8 mouse cellular contexts compared by ENCODE assay signal in genomic region chr13:76055391-76056232, GRCm38 (mm10). TPM values are rescaled to one million over a fixed set of nuclear protein-coding genes. Genes with fewer than 3 reads are reported as not detected.
DNase-seq lines count a peak whose midpoint lies in the region; ATAC-seq and TF ChIP-seq lines count a peak whose summit lies in the region.

No protein-coding gene starts in this region.

- TF ChIP-seq POLR2A in testis, adult 2 months (IDR thresholded peaks at IDR 0.05; ENCODE audit: control insufficient read depth, low read depth, low read length): no peak

- no peak for TF ChIP-seq EP300 in stomach, postnatal 0 days (optimal IDR thresholded peaks at IDR 0.05)

- WGBS in embryonic facial prominence, embryonic 11.5 days: 1% methylated on average over 59 of the region's 59 CpGs
- WGBS in heart, embryonic 15.5 days: under 1% methylated on average over 59 of the region's 59 CpGs
- WGBS in liver, embryonic 12.5 days (ENCODE audit: insufficient replicate concordance): under 1% methylated on average over 59 of the region's 59 CpGs
- WGBS in stomach, postnatal 0 days: 1% methylated on average over 59 of the region's 59 CpGs

- DNase-seq in testis, postnatal 14 days (ENCODE audit: low spot score): no peak
- peak; percentile 32 for DNase-seq in embryonic facial prominence, embryonic 11.5 days (ENCODE audit: low spot score)
- peak; percentile 40 for DNase-seq in kidney, postnatal 10 days
- DNase-seq in naive thymus-derived CD4-positive, alpha-beta T cell, adult 2 months (ENCODE audit: low read depth): peak; percentile 4
- DNase-seq in stomach, postnatal 0 days (ENCODE audit: low spot score): peak; percentile 30

- peaks cover 12% of the 10 kb centered on the region for H3K4me1 ChIP-seq in testis, adult 2 months (ENCODE audit: control insufficient read depth, insufficient read depth, low read length)
- H3K4me1 ChIP-seq in embryonic facial prominence, embryonic 11.5 days (ENCODE audit: control insufficient read depth, insufficient read depth, low read length): peaks cover 5% of the 10 kb centered on the region; the same call in 1 of the 2 replicates
- H3K4me1 ChIP-seq in heart, embryonic 15.5 days (replicated peaks): peaks cover 16% of the 10 kb centered on the region
- H3K4me1 ChIP-seq in liver, embryonic 12.5 days: peaks cover 32% of the 10 kb centered on the region
- H3K4me1 ChIP-seq in stomach, postnatal 0 days (replicated peaks; ENCODE audit: control insufficient read depth, insufficient read depth): peaks cover 8% of the 10 kb centered on the region; the same call in 1 of the 2 replicates

- H3K27me3 ChIP-seq in testis, adult 2 months (ENCODE audit: control insufficient read depth, insufficient read depth, low read length): no peaks in the 10 kb centered on the region; the same call in 1 of the 2 replicates
- H3K27me3 ChIP-seq in embryonic facial prominence, embryonic 11.5 days (ENCODE audit: control insufficient read depth, insufficient read depth, low read length): peaks cover 31% of the 10 kb centered on the region
- peaks cover 48% of the 10 kb centered on the region for H3K27me3 ChIP-seq in heart, embryonic 15.5 days
- H3K27me3 ChIP-seq in liver, embryonic 12.5 days (replicated peaks): peaks cover 39% of the 10 kb centered on the region
- H3K27me3 ChIP-seq in stomach, postnatal 0 days (ENCODE audit: control insufficient read depth, insufficient read depth, low read length): 0 out of 2 replicates have a peak, but pooled peaks cover 8% of the 10 kb centered on the region

- H3K27ac ChIP-seq in testis, adult 2 months (ENCODE audit: control insufficient read depth, insufficient read depth, low read depth, low read length): no peak overlapping the region
- H3K27ac ChIP-seq in embryonic facial prominence, embryonic 11.5 days (replicated peaks; ENCODE audit: low read depth, low read length): no peak overlapping the region
- H3K27ac ChIP-seq in heart, embryonic 15.5 days: no peak overlapping the region
- H3K27ac ChIP-seq in liver, embryonic 12.5 days: peak overlapping the region; percentile 88
- H3K27ac ChIP-seq in stomach, postnatal 0 days (replicated peaks): no peak overlapping the region

- H3K36me3 ChIP-seq in testis, adult 2 months (ENCODE audit: control insufficient read depth, insufficient read depth, low read length): no peaks in the 10 kb centered on the region
- H3K36me3 ChIP-seq in embryonic facial prominence, embryonic 11.5 days (replicated peaks; ENCODE audit: control insufficient read depth, insufficient read depth, low read depth, low read length): no peaks in the 10 kb centered on the region
- no peaks in the 10 kb centered on the region for H3K36me3 ChIP-seq in heart, embryonic 15.5 days
- no peaks in the 10 kb centered on the region for H3K36me3 ChIP-seq in liver, embryonic 12.5 days
- H3K36me3 ChIP-seq in stomach, postnatal 0 days (ENCODE audit: control insufficient read depth, insufficient read depth, low read length): no peaks in the 10 kb centered on the region

- no peaks in the 10 kb centered on the region for H3K9me3 ChIP-seq in embryonic facial prominence, embryonic 11.5 days (replicated peaks; ENCODE audit: control insufficient read depth, low read length)
- no peaks in the 10 kb centered on the region for H3K9me3 ChIP-seq in heart, embryonic 15.5 days (replicated peaks)
- no peaks in the 10 kb centered on the region for H3K9me3 ChIP-seq in liver, embryonic 12.5 days (replicated peaks)
- H3K9me3 ChIP-seq in stomach, postnatal 0 days (ENCODE audit: control insufficient read depth, low read length): no peaks in the 10 kb centered on the region

- peak overlapping the region; percentile 74 for H3K4me2 ChIP-seq in embryonic facial prominence, embryonic 11.5 days (ENCODE audit: low read depth, low read length)
- peak overlapping the region; percentile 89 for H3K4me2 ChIP-seq in heart, embryonic 15.5 days
- peak overlapping the region; percentile 95 for H3K4me2 ChIP-seq in liver, embryonic 12.5 days
- H3K4me2 ChIP-seq in stomach, postnatal 0 days (replicated peaks; ENCODE audit: low read depth): peak overlapping the region; percentile 88

- TF ChIP-seq CTCF in testis, adult 2 months (IDR thresholded peaks at IDR 0.05; ENCODE audit: control insufficient read depth, insufficient read depth, insufficient replicate concordance, low read depth, low read length): no peak
- TF ChIP-seq CTCF in stomach, postnatal 0 days (IDR thresholded peaks at IDR 0.05; ENCODE audit: low read depth): no peak

- H3K9ac ChIP-seq in embryonic facial prominence, embryonic 11.5 days (replicated peaks; ENCODE audit: low read length): peak overlapping the region; percentile 53
- H3K9ac ChIP-seq in heart, embryonic 15.5 days: peak overlapping the region; percentile 2; the same call in 1 of the 2 replicates
- peak overlapping the region; percentile 77 for H3K9ac ChIP-seq in liver, embryonic 12.5 days
- peak overlapping the region; percentile 19; the same call in 1 of the 2 replicates for H3K9ac ChIP-seq in stomach, postnatal 0 days (ENCODE audit: low read length)

- ATAC-seq in embryonic facial prominence, embryonic 11.5 days (replicated peaks; ENCODE audit: insufficient number of reproducible peaks, low FRiP score, low TSS enrichment, low read depth): peak; percentile 68
- ATAC-seq in heart, embryonic 15.5 days (replicated peaks; ENCODE audit: insufficient number of reproducible peaks, insufficient read depth, low FRiP score, low read depth): peak; percentile 50; the same call in 1 of the 2 replicates
- peak; percentile 96 for ATAC-seq in liver, embryonic 12.5 days
- peak; percentile 32; the same call in 1 of the 2 replicates for ATAC-seq in stomach, postnatal 0 days (ENCODE audit: low FRiP score, low TSS enrichment)

- peak overlapping the region; percentile 69 for H3K4me3 ChIP-seq in testis, adult 2 months (ENCODE audit: control insufficient read depth, low read depth, low read length)
- peak overlapping the region; percentile 44 for H3K4me3 ChIP-seq in embryonic facial prominence, embryonic 11.5 days (ENCODE audit: low read depth, low read length)
- peak overlapping the region; percentile 55 for H3K4me3 ChIP-seq in heart, embryonic 15.5 days
- H3K4me3 ChIP-seq in liver, embryonic 12.5 days: peak overlapping the region; percentile 64
- peak overlapping the region; percentile 49 for H3K4me3 ChIP-seq in stomach, postnatal 0 days (ENCODE audit: low read depth, low read length)

RNA-seq across cellular contexts. Expression of gene Gpr150, which starts 1.2 kb away (rescaled TPM):
- polyA plus RNA-seq in testis, adult 2 months (2012; rRNA removed): not detected in 2 replicates
- polyA plus RNA-seq in embryonic facial prominence, embryonic 11.5 days (2014; fragmentation: Nextera tagmentation; extraction: Ambion mirVana): 0.43 and 0.47 TPM in 2 replicates
- 0.06 TPM in 1 of 2 replicates, not detected in the other for polyA plus RNA-seq in heart, embryonic 15.5 days (2015; fragmentation: Nextera tagmentation; extraction: Ambion mirVana)
- polyA plus RNA-seq in liver, embryonic 12.5 days (2016; fragmentation: Nextera tagmentation; extraction: Ambion mirVana): 5.9 and 6.2 TPM in 2 replicates
- polyA plus RNA-seq in stomach, postnatal 0 days (2015; fragmentation: Nextera tagmentation; extraction: Ambion mirVana): 0.12 and 0.18 TPM in 2 replicates

RNA-seq across cellular contexts. Expression of gene Rfesd, which starts 37.1 kb away (rescaled TPM):
- 10.1 and 14.3 TPM in 2 replicates for polyA plus RNA-seq in testis, adult 2 months (2012; rRNA removed)
- polyA plus RNA-seq in embryonic facial prominence, embryonic 11.5 days (2014; fragmentation: Nextera tagmentation; extraction: Ambion mirVana): 21.9 and 23.4 TPM in 2 replicates
- polyA plus RNA-seq in heart, embryonic 15.5 days (2015; fragmentation: Nextera tagmentation; extraction: Ambion mirVana): 11.8 and 12.4 TPM in 2 replicates
- 230 and 231 TPM in 2 replicates for polyA plus RNA-seq in liver, embryonic 12.5 days (2016; fragmentation: Nextera tagmentation; extraction: Ambion mirVana)
- polyA plus RNA-seq in stomach, postnatal 0 days (2015; fragmentation: Nextera tagmentation; extraction: Ambion mirVana): 18.6 and 21.6 TPM in 2 replicates

RNA-seq across cellular contexts. Expression of gene Arsk, which starts 42.8 kb away (rescaled TPM):
- polyA plus RNA-seq in testis, adult 2 months (2012; rRNA removed): 3.3 and 5.1 TPM in 2 replicates
- polyA plus RNA-seq in embryonic facial prominence, embryonic 11.5 days (2014; fragmentation: Nextera tagmentation; extraction: Ambion mirVana): 6.8 and 8.1 TPM in 2 replicates
- 3.3 and 3.4 TPM in 2 replicates for polyA plus RNA-seq in heart, embryonic 15.5 days (2015; fragmentation: Nextera tagmentation; extraction: Ambion mirVana)
- polyA plus RNA-seq in liver, embryonic 12.5 days (2016; fragmentation: Nextera tagmentation; extraction: Ambion mirVana): 2.8 and 3.3 TPM in 2 replicates
- 4.0 and 4.8 TPM in 2 replicates for polyA plus RNA-seq in stomach, postnatal 0 days (2015; fragmentation: Nextera tagmentation; extraction: Ambion mirVana)

RNA-seq across cellular contexts. Expression of gene Ttc37, which starts 42.9 kb away (rescaled TPM):
- polyA plus RNA-seq in testis, adult 2 months (2012; rRNA removed): 2.4 and 3.4 TPM in 2 replicates
- polyA plus RNA-seq in embryonic facial prominence, embryonic 11.5 days (2014; fragmentation: Nextera tagmentation; extraction: Ambion mirVana): 18.8 and 23.5 TPM in 2 replicates
- polyA plus RNA-seq in heart, embryonic 15.5 days (2015; fragmentation: Nextera tagmentation; extraction: Ambion mirVana): 6.2 and 8.1 TPM in 2 replicates
- polyA plus RNA-seq in liver, embryonic 12.5 days (2016; fragmentation: Nextera tagmentation; extraction: Ambion mirVana): 9.5 and 10.1 TPM in 2 replicates
- 6.0 and 6.4 TPM in 2 replicates for polyA plus RNA-seq in stomach, postnatal 0 days (2015; fragmentation: Nextera tagmentation; extraction: Ambion mirVana)

Comparison
In these comparisons a context has a peak if more than half of its experiments do, and no peak if none do; other contexts are left out.
1. ATAC-seq: peak in every context shown above with its lines; median percentile 96 in liver, embryonic 12.5 days; 68 in embryonic facial prominence, embryonic 11.5 days; 50 in heart, embryonic 15.5 days; 32 in stomach, postnatal 0 days.
2. H3K9ac ChIP-seq: peak in every context shown above with its lines; median percentile 77 in liver, embryonic 12.5 days; 53 in embryonic facial prominence, embryonic 11.5 days; 19 in stomach, postnatal 0 days; 2 in heart, embryonic 15.5 days.